ENCODE assay signal across 7 mouse cellular contexts in the genomic region with DNA sequence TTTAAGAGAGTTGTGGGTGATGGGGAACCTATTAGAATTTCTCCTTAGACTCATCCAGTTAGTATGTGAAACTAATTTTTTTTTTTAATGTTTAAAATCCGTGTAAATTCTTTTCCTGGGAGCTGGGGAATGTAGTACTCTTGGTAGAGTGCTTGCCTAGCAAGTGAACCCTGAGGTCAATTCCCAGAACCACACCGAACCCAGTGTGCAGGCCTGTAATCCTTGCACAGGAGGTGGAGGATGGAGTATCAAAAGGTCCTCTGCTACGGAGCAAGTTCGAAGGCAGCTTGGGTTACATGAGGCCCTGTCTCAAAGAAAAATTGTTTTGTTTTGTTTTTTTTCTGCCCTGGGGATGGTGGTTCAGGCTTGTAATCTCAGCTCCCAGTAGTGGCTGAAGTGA. TPM values are rescaled to one million over a fixed set of nuclear protein-coding genes. Genes with fewer than 3 reads are reported as not detected.
DNase-seq lines count a peak whose midpoint lies in the region; ATAC-seq and TF ChIP-seq lines count a peak whose summit lies in the region.

No protein-coding gene starts in this region.

- no peak for DNase-seq in lung, postnatal 0 days (ENCODE audit: low spot score)
- DNase-seq in lung, postnatal 25 days (ENCODE audit: low spot score) = no peak
- DNase-seq in c-Kit-negative CD71-positive TER-119-positive erythroid progenitor cells, embryonic 14.5 days (ENCODE audit: low read depth, low spot score) = peak; percentile 11
- DNase-seq in stomach, postnatal 0 days (ENCODE audit: low spot score) = no peak
- DNase-seq in urinary bladder, postnatal 4 days (ENCODE audit: low spot score in 2 of 2) = no peak

- WGBS in lung, postnatal 0 days = 3% methylated on average over 4 of the region's 4 CpGs
- WGBS in hindbrain, embryonic 13.5 days = 8% methylated on average over 4 of the region's 4 CpGs
- WGBS in liver, embryonic 12.5 days (ENCODE audit: insufficient replicate concordance) = 6% methylated on average over 4 of the region's 4 CpGs
- WGBS in stomach, postnatal 0 days = 5% methylated on average over 4 of the region's 4 CpGs

- peak overlapping the region; percentile 87 for H3K4me3 ChIP-seq in lung, postnatal 0 days (ENCODE audit: low read depth, low read length)
- peak overlapping the region; percentile 88 for H3K4me3 ChIP-seq in hindbrain, embryonic 13.5 days
- H3K4me3 ChIP-seq in liver, embryonic 12.5 days = peak overlapping the region; percentile 89
- H3K4me3 ChIP-seq in stomach, postnatal 0 days (ENCODE audit: low read depth, low read length) = peak overlapping the region; percentile 97

- H3K36me3 ChIP-seq in lung, postnatal 0 days (ENCODE audit: insufficient read depth, low read length) = no peaks in the 10 kb centered on the region
- no peaks in the 10 kb centered on the region for H3K36me3 ChIP-seq in hindbrain, embryonic 13.5 days
- peaks cover 10% of the 10 kb centered on the region for H3K36me3 ChIP-seq in liver, embryonic 12.5 days
- H3K36me3 ChIP-seq in stomach, postnatal 0 days (ENCODE audit: control insufficient read depth, insufficient read depth, low read length) = no peaks in the 10 kb centered on the region

- peaks cover 14% of the 10 kb centered on the region; the same call in 1 of the 2 replicates for H3K4me1 ChIP-seq in lung, postnatal 0 days (ENCODE audit: insufficient read depth, low read depth, low read length)
- peaks cover 32% of the 10 kb centered on the region for H3K4me1 ChIP-seq in hindbrain, embryonic 13.5 days (replicated peaks)
- H3K4me1 ChIP-seq in liver, embryonic 12.5 days = peaks cover 38% of the 10 kb centered on the region
- no peaks in the 10 kb centered on the region for H3K4me1 ChIP-seq in stomach, postnatal 0 days (replicated peaks; ENCODE audit: control insufficient read depth, insufficient read depth)

- no peak for ATAC-seq in lung, postnatal 0 days
- ATAC-seq in hindbrain, embryonic 13.5 days (ENCODE audit: low FRiP score) = no peak
- ATAC-seq in liver, embryonic 12.5 days = no peak
- ATAC-seq in stomach, postnatal 0 days (ENCODE audit: low FRiP score, low TSS enrichment) = no peak

- H3K9ac ChIP-seq in lung, postnatal 0 days (replicated peaks; ENCODE audit: low read depth) = peak overlapping the region; percentile 76; the same call in 1 of the 2 replicates
- H3K9ac ChIP-seq in hindbrain, embryonic 13.5 days = peak overlapping the region; percentile 92
- H3K9ac ChIP-seq in liver, embryonic 12.5 days = peak overlapping the region; percentile 96
- peak overlapping the region; percentile 93 for H3K9ac ChIP-seq in stomach, postnatal 0 days (ENCODE audit: low read length)

- TF ChIP-seq CTCF in lung, postnatal 0 days (IDR thresholded peaks at IDR 0.05) = no peak
- TF ChIP-seq CTCF in stomach, postnatal 0 days (IDR thresholded peaks at IDR 0.05; ENCODE audit: low read depth) = no peak

- H3K9me3 ChIP-seq in lung, postnatal 0 days (ENCODE audit: low read length) = no peaks in the 10 kb centered on the region
- H3K9me3 ChIP-seq in hindbrain, embryonic 13.5 days = no peaks in the 10 kb centered on the region
- H3K9me3 ChIP-seq in liver, embryonic 12.5 days (replicated peaks) = no peaks in the 10 kb centered on the region
- no peaks in the 10 kb centered on the region for H3K9me3 ChIP-seq in stomach, postnatal 0 days (ENCODE audit: control insufficient read depth, low read length)

- TF ChIP-seq EP300 in lung, postnatal 0 days (IDR thresholded peaks at IDR 0.05) = no peak
- TF ChIP-seq EP300 in stomach, postnatal 0 days (optimal IDR thresholded peaks at IDR 0.05) = no peak

- H3K27me3 ChIP-seq in lung, postnatal 0 days (replicated peaks; ENCODE audit: insufficient read depth, low read length) = no peaks in the 10 kb centered on the region
- no peaks in the 10 kb centered on the region for H3K27me3 ChIP-seq in hindbrain, embryonic 13.5 days
- H3K27me3 ChIP-seq in liver, embryonic 12.5 days (replicated peaks) = no peaks in the 10 kb centered on the region
- no peaks in the 10 kb centered on the region for H3K27me3 ChIP-seq in stomach, postnatal 0 days (ENCODE audit: control insufficient read depth, insufficient read depth, low read length)

- peak overlapping the region; percentile 95 for H3K4me2 ChIP-seq in lung, postnatal 0 days (replicated peaks; ENCODE audit: low read depth, low read length)
- peak overlapping the region; percentile 92 for H3K4me2 ChIP-seq in hindbrain, embryonic 13.5 days
- H3K4me2 ChIP-seq in liver, embryonic 12.5 days = peak overlapping the region; percentile 90
- peak overlapping the region; percentile 74 for H3K4me2 ChIP-seq in stomach, postnatal 0 days (replicated peaks; ENCODE audit: low read depth)

- 0 out of 2 replicates have a peak overlapping the region, but pooled peaks have one; percentile 96 for H3K27ac ChIP-seq in lung, postnatal 0 days (ENCODE audit: low read length)
- H3K27ac ChIP-seq in hindbrain, embryonic 13.5 days = no peak overlapping the region
- peak overlapping the region; percentile 95; the same call in 1 of the 2 replicates for H3K27ac ChIP-seq in liver, embryonic 12.5 days
- no peak overlapping the region; the same call in 1 of the 2 replicates for H3K27ac ChIP-seq in stomach, postnatal 0 days (replicated peaks)

RNA-seq across cellular contexts. Expression of a gene that starts 1.3 kb away (rescaled TPM):
- polyA plus RNA-seq in lung, postnatal 0 days (2015; fragmentation: Nextera tagmentation; extraction: Ambion mirVana) = 98.7 and 113 TPM in 2 replicates
- polyA plus RNA-seq in hindbrain, embryonic 13.5 days (2015; fragmentation: Nextera tagmentation; extraction: Ambion mirVana) = 117 and 125 TPM in 2 replicates
- 79.9 and 90.2 TPM in 2 replicates for polyA plus RNA-seq in liver, embryonic 12.5 days (2016; fragmentation: Nextera tagmentation; extraction: Ambion mirVana)
- polyA plus RNA-seq in stomach, postnatal 0 days (2015; fragmentation: Nextera tagmentation; extraction: Ambion mirVana) = 66.0 and 83.7 TPM in 2 replicates

RNA-seq across cellular contexts. Expression of a gene that starts 1.4 kb away (rescaled TPM):
- 0.55 and 0.76 TPM in 2 replicates for polyA plus RNA-seq in lung, postnatal 0 days (2015; fragmentation: Nextera tagmentation; extraction: Ambion mirVana)
- 2.6 and 3.1 TPM in 2 replicates for polyA plus RNA-seq in hindbrain, embryonic 13.5 days (2015; fragmentation: Nextera tagmentation; extraction: Ambion mirVana)
- polyA plus RNA-seq in liver, embryonic 12.5 days (2016; fragmentation: Nextera tagmentation; extraction: Ambion mirVana) = 13.0 and 16.2 TPM in 2 replicates
- polyA plus RNA-seq in stomach, postnatal 0 days (2015; fragmentation: Nextera tagmentation; extraction: Ambion mirVana) = 1.6 and 2.0 TPM in 2 replicates

RNA-seq across cellular contexts. Expression of a gene that starts 58.3 kb away (rescaled TPM):
- not detected in 2 replicates for polyA plus RNA-seq in lung, postnatal 0 days (2015; fragmentation: Nextera tagmentation; extraction: Ambion mirVana)
- polyA plus RNA-seq in hindbrain, embryonic 13.5 days (2015; fragmentation: Nextera tagmentation; extraction: Ambion mirVana) = not detected in 2 replicates
- polyA plus RNA-seq in liver, embryonic 12.5 days (2016; fragmentation: Nextera tagmentation; extraction: Ambion mirVana) = not detected in 2 replicates
- not detected in 2 replicates for polyA plus RNA-seq in stomach, postnatal 0 days (2015; fragmentation: Nextera tagmentation; extraction: Ambion mirVana)

Comparison
In these comparisons a context has a peak if more than half of its experiments do, and no peak if none do; other contexts are left out.
1. H3K27ac ChIP-seq: peak in lung, postnatal 0 days (single experiment) and liver, embryonic 12.5 days (single experiment); none in hindbrain, embryonic 13.5 days (single experiment) and stomach, postnatal 0 days (single experiment).
2. Peak in every context shown above with its lines, with median percentiles within 50 percentile points of each other: H3K4me2 ChIP-seq, H3K4me3 ChIP-seq and H3K9ac ChIP-seq.